Mouse (Mus musculus) embryo, embryonic 10 days (tissue): ENCODE results near the gene A630023A22Rik.

ENCODE experiments used
- DNase-seq: peaks from one replicate; pipeline ENCODE4 v3.0.0-alpha.2; 2015; ENCODE audit warnings: low spot score

A630023A22Rik gene

GRCm38 (mm10) chr14:34102601-34103000 is at the start of gene A630023A22Rik:
Gene A630023A22Rik (minus strand): TSS chr14:34102754.
- DNase-seq: no peak

DNA sequence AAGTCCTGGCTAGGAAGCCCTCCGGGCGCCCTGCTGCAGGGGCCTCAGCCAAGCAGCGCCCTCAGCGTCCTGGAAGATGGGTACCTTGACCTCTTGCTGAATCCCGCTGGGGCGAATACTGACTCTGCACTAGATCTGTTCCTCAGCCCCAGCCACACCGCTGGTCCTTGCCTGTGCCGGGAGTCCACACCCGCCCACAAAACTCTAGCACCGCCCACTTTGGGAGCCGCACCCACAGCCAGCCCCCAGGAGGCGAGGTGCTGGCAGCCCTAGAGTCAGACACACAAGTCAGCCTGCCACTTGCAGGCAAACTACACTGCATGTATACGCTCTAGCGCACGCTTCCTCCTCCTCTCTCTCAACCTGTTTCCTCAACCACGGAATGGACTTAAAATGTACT is 49.8 kb upstream of the A630023A22Rik start, which contains the start of gene Npy4r:
TSS of gene Npy4r (minus strand) at position 148 of the 400 bp plus-strand sequence.
- peak; percentile 56 for DNase-seq

DNA sequence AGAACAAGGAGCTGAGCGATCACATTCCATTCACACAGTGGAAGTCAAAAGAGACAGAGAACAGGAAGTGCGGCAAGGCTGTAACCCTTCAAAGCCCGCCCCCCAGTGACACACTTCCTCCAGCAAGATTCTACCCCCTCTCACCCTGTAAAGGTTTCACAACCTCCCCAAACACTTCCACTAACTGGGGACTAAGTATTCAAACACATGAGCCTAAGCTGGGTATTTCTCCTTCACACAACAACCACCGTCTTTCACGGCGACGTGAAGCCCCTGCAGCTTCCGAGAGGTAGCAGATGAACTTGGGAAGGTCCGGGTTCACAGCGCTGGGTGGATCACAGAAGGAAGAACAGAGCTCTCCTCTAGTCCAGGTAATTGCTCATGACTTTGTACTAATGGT is 40.4 kb upstream of the A630023A22Rik start:
- no peak for DNase-seq

- DNase-seq: no peak
These were observed 39.8 kb upstream of the A630023A22Rik start for GRCm38 (mm10) chr14:34142316-34142715.

DNA sequence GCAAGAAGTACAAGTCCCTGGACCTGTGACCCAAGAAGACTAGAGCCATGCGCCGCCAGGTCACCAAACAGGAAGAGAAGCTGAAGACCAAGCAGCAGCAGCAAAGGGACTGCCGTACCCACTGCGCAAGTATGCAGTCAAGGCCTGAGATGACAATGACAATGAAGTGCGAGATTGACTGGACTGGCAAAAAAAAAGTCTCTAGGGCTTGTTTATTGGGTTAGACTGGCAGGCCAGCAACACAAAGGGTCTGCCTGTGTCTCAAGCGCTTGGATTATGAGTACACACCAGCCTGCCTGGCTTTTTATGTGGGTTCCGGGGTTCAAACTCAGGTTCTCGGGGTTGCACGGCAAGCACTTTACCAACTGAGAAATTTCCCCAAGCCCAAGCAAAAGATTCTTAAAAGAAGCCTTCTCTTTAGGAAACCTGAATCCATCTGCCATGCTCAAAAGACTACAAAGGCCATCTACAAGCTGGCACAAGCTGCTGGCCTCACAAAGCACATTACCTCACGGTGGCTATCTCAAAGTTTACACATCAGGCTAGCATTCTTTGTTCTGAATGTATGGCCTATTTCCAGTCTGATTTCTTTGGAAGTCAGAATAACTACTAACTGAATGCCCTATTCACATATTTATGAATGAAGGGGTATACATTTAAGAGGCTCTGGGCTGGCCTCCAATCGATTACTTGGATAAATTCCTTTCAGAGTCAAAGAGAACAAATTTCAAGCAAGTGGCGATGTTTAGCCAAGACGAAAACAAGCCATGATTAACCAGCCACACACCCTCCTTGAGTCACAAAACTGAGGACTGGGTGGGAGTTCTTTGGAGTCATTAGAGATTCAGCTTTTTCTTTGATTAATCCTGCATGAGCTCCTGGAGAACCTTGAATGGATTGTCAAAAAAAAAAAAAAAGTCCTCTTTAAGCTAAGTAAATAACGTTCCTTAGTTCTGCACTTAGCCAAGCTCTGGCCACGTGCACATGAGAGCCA is 37.4 kb upstream of the A630023A22Rik start:
- no peak for DNase-seq

DNA sequence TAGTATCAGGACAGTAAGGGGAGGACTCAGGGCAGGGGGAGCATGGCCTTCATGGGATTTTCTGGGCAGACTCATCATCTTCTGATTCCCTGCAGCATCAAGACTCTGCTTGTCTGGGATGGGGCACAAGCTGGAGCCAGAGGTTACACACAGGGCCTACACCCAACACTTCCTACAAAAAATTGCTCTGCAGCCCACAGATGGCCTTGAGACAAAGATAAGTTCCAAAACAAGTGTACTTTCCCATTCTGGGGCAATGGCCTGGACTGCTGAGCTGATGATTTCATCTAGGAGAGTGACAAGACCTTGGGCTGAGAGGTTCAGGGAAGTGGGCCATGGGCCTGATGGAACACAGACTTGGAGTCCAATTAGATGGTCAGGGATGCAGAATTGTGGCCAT is 32.8 kb upstream of the A630023A22Rik start:
- DNase-seq: no peak

GRCm38 (mm10) chr14:34131216-34131615 is 28.7 kb upstream of the A630023A22Rik start:
- no peak for DNase-seq

GRCm38 (mm10) chr14:34121691-34122090 is 19.1 kb upstream of the A630023A22Rik start:
- DNase-seq: no peak

- no peak for DNase-seq
These were observed 18.4 kb upstream of the A630023A22Rik start for GRCm38 (mm10) chr14:34120923-34121351.

DNA sequence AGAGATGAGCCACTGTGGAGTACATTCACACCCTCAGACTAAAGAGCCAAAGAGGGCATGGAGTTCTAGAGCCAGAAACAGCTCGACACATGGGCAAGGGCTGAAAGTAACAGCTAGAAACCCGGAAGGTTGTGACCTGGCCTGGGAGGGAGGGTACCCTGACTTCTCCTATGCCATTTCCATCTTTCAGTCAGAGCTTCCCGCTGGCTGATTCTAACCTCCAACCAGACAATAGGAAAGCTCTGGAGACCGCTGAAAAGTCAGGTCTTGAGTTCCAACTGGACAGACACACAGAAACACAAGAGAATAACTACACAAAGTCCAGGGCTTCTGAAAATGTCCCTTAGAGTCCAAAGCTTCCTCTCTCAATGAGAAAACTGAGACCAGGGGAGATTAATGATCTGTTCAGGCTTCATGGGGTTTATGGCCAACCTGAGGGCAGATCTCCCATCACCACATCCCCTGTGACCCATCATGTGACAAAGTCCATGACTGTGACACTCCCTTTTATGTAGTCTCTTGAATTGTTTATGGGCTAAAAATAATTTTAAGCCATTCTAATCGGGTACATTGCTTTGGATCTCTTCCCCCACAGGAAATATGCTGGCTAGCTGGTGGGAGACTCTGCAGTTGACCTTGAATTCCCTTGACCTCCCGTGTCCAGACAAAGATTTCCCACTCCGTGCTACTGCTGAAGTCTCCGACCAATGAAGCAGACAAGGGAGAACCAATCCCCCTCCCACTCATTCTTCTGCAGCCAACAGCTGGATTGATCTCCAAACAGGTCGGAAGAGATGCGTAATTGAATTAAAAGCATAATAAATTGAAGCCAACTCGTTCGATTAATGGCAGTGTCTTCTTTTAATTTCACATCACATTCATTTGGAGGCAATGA is 17.7 kb upstream of the A630023A22Rik start:
- no peak for DNase-seq

GRCm38 (mm10) chr14:34119046-34119723 is 16.6 kb upstream of the A630023A22Rik start:
- DNase-seq: no peak

GRCm38 (mm10) chr14:34114311-34114710 is 11.8 kb upstream of the A630023A22Rik start:
- DNase-seq: no peak

- DNase-seq: no peak
These were observed 5.0 kb upstream of the A630023A22Rik start for GRCm38 (mm10) chr14:34107594-34107993.

DNA sequence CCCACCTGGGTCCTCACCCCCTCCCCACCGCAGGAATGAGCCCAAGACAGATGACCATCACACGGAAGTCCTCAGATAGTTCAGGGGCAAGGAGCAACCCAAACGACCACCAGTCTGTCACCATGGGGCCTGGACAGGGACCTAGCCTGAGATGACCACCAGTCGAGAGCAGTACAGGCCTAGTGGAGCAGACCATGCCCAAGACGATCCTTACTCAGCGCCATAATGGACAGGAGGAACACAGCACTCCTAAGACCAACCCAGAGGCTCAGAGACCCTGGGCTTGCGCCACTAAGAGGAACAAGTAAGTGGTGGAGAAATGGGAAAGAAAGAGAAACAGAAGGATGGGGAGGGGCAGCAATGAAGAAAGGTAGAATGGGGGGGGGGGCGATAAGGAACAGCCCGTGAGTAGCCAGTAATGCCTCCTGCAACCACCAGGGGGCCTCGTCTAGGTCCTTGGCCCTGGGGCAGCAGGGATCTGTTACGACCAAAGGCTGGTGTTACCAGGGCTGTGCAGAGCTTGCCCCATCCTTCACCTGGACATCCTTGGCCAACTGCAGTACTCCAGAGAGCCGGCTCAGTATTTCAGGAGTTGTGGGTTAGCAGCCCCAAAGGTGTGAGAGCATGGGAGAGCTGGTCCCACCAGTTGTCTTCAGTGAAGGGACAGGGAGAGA is 4.0 kb upstream of the A630023A22Rik start:
- DNase-seq: peak; percentile 46

- DNase-seq: peak; percentile 79
These were observed 2.3 kb upstream of the A630023A22Rik start for GRCm38 (mm10) chr14:34104892-34105291.

GRCm38 (mm10) chr14:34103855-34104254 is 1.3 kb upstream of the A630023A22Rik start:
- no peak for DNase-seq

GRCm38 (mm10) chr14:34096161-34096560 is 6.4 kb downstream of the A630023A22Rik start:
- DNase-seq: no peak

DNA sequence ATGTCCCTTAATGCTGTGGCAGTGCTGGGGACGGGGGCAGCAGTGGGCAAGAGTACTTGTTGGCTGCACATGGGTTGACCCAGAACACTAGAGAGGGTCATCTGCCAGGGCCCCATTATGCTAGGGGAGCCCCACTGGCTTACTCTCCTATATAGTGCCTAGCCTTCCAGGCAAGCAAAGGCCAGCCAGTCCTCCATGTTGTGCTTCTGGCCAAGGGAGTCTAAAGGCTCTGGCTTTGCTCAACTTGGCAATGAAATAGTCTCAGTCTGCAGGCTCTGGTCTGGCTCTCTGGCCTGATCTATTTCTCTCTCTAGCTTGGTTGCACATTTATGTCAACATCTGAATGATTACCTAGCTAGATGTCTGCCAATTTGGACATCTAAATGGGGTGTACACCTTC is 9.7 kb downstream of the A630023A22Rik start:
- DNase-seq: no peak

DNA sequence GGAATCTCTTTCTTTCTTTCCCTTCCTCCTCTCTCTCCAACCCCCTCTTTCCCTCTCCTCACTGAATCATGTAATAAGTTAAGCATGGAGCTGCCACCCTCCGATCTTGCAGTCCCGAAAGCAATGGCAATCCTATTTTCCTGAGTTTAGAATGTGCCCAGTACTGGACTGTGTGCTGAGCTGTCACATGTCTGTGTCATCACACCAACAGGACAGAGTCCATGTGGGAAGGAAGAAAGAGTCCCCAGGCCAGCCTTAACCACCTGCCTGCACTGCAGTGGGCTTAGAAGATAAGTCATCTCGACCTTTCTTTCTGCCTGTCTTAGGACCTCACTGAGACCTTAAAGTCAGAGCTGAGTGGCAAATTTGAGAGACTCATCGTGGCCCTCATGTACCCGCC is 11.1 kb downstream of the A630023A22Rik start:
- no peak for DNase-seq

DNA sequence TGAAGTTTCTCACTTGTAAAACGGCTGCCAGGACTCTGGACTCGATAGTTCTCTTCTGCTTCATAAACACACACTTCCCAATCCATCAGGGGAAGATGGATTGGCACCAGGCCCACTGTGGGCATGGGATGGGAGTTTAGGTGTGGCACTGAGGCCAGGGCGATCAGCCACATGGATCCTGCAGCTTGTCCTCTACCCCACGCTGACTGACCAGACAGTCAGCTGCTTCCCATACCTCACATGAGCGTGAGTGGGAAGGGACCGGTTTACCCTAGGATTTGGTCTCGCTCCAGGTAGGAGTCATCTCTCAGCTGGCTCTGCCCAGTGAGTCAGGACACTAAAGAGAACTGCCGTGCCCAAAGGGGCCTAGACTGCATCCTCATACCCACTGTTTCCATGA is 12.8 kb downstream of the A630023A22Rik start:
- DNase-seq: no peak

GRCm38 (mm10) chr14:34087856-34088398 is 14.6 kb downstream of the A630023A22Rik start:
- no peak for DNase-seq
